Mouse (Mus musculus) limb, embryonic 15.5 days (tissue): ENCODE measurements around the gene Gtpbp8. TPM values are rescaled to one million over a fixed set of nuclear protein-coding genes. Genes with fewer than 3 reads are reported as not detected.

Source experiments
- ATAC-seq: fragments of 200-750 bp; cut with Nextera tagmentation; 2 replicates; pipeline ENCODE4 v1.8.0; 2017; ENCODE audit warnings: low read depth, moderate TSS enrichment; ENCODE audit not compliant: insufficient number of reproducible peaks, low FRiP score, low TSS enrichment
- H3K27ac ChIP-seq: fragments of 300-500 bp; sonication (generic); 2 replicates; pipeline ENCODE4 v1.5.1; 2015; ENCODE audit warnings: moderate library complexity, mild to moderate bottlenecking, inconsistent platforms
- H3K27me3 ChIP-seq: fragments of 300-500 bp; sonication (generic); 2 replicates; pipeline ENCODE4 v1.6.1; 2015; ENCODE audit warnings: inconsistent platforms
- H3K36me3 ChIP-seq: fragments of 300-500 bp; sonication (generic); 2 replicates; pipeline ENCODE4 v1.6.1; 2015; ENCODE audit warnings: inconsistent platforms
- H3K4me1 ChIP-seq: fragments of 300-500 bp; sonication (generic); 2 replicates; pipeline ENCODE4 v1.6.1; 2015; ENCODE audit warnings: inconsistent platforms
- H3K4me2 ChIP-seq: fragments of 300-500 bp; sonication (generic); 2 replicates; pipeline ENCODE4 v1.6.1; 2015; ENCODE audit warnings: mild to moderate bottlenecking, inconsistent platforms
- H3K4me3 ChIP-seq: fragments of 300-500 bp; sonication (generic); 2 replicates; pipeline ENCODE4 v1.5.1; 2015; ENCODE audit warnings: mild to moderate bottlenecking, inconsistent platforms
- H3K9ac ChIP-seq: fragments of 300-500 bp; sonication (generic); 2 replicates; pipeline ENCODE4 v1.6.1; 2015; ENCODE audit warnings: inconsistent platforms
- H3K9me3 ChIP-seq: fragments of 300-500 bp; sonication (generic); 2 replicates; pipeline ENCODE4 v1.6.1; 2016; ENCODE audit warnings: inconsistent platforms
- WGBS: fragments of 180-500 bp; shearing (Covaris S2); methylation state at CpG from one replicate; pipeline ENCODE4 v1.1.7; 2015; 5-methylcytosine and 5-hydroxymethylcytosine counted together
- polyA plus RNA-seq: library from polyadenylated mRNA; unstranded; fragments of >200 nt; fragmentation: Nextera tagmentation; extraction: Ambion mirVana; gene quantifications from 2 replicates; pipeline ENCODE4 v1.2.1, GENCODE M21; 2015

The Gtpbp8 gene
- polyA plus RNA-seq, 1 experiment from 2014 or later: 23.1 TPM

DNA sequence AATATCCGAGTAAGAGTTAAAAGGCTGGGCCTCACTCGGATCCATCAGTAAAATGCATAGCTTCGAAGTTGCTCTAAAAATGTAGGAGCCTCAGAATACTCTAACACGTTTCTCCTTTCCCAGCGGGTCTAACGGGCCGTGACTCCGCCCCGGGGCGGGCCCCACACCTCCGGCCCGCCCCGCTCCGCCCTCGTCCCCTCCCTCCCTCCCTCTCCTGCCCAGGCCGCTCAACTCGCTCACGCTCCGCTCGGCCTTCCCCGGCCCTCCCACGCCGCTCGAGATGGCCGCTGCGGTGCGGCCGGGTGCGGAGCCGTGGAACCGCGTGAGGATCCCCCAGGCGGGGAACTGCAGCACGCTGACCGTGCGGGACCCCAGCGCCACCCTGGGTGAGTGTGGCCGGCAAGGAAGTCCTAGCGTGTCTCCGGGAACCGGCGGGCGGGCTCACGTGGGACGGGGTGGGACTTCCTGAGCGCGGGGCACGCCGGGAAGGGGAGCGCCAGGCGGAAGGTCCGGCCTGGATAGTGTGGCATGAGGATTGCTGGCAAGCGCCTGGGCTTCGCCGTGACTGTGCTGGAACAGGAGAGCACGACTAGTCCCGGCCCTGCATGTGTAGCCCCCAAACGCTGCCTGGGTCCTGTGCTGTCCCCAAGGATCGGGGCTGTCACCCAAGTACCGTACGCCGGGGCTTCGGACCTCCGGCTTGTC lies 21.9 kb downstream of the Gtpbp8 start, which contains the start of gene Nepro:
TSS of gene Nepro (plus strand) at position 219 of the 705 bp plus-strand sequence.
- Histone ChIP-seq H3K27ac (peak within 1 kb of the TSS; percentile 94), H3K4me1 (peaks cover 13% of the 10 kb centered on the region)

DNA sequence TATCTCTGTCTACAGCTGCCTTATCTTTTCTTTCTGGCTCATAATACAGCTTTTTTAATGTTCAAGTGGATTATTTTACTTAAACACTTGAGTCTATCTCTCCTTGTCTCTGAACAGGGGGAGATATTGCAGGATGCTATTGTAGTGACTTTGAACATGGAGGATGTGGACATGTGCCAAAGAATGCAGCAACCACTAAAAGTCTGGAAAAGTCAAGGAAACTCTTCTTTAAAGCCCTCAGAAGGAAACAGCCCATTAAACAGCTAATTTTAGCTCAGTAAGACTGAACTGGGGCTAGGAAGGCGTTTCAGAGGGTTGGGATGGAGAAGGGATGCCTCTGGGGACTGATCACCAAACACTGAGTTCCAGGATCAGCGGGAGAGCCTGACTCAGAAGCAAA lies 23.5 kb downstream of the Gtpbp8 start:
- peaks cover 6% of the 10 kb centered on the region; the same call in 1 of the 2 replicates for H3K36me3 ChIP-seq
- H3K27ac ChIP-seq: 0 out of 2 replicates have a peak overlapping the region, but pooled peaks have one; percentile 22
- 58% methylated on average over 2 of the region's 2 CpGs for WGBS
- no peaks in the 10 kb centered on the region for H3K27me3 ChIP-seq
- peaks cover 13% of the 10 kb centered on the region for H3K4me1 ChIP-seq
- no peak for ATAC-seq
- no peak overlapping the region for H3K9ac ChIP-seq
- H3K4me3 ChIP-seq: no peak overlapping the region
- no peaks in the 10 kb centered on the region for H3K9me3 ChIP-seq
- H3K4me2 ChIP-seq: no peak overlapping the region

More for the DNA sequence above, 21.9 kb downstream of the Gtpbp8 start, which contains the start of gene Nepro:
- peak within 1 kb of the TSS; percentile 79 for H3K9ac ChIP-seq
- H3K4me3 ChIP-seq: peak within 1 kb of the TSS; percentile 85
- ATAC-seq: peak; percentile 96
- H3K4me2 ChIP-seq: peak within 1 kb of the TSS; percentile 63
- WGBS: under 1% methylated on average over 64 of the region's 64 CpGs
- H3K27me3 ChIP-seq: no peaks in the 10 kb centered on the region
- H3K9me3 ChIP-seq: no peaks in the 10 kb centered on the region
- H3K36me3 ChIP-seq: peaks cover 10% of the 10 kb centered on the region

DNA sequence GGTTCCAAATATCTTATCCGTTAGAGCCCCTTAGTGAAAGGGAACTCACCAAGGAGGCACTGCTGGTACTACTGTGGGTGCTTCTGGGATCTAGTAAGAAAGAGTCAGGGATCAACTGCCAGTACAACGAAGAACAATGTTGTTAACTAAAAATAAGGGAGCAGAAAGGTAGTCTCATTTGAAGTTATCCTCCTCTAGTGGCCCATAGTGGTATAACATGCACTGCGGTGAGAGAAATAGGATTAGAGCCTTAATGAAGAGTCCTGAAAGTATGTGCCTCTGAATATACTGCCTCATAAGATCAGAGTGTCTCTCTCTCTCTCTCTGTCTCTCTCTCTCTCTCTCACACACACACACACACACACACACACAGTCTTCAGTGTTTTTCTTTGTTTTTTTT lies 25.6 kb downstream of the Gtpbp8 start:
- Histone ChIP-seq H3K4me2 (no peak overlapping the region), H3K4me1 (peaks cover 11% of the 10 kb centered on the region), H3K27ac (no peak overlapping the region), H3K4me3 (no peak overlapping the region), H3K36me3 (peaks cover 6% of the 10 kb centered on the region; the same call in 1 of the 2 replicates), H3K9me3 (no peaks in the 10 kb centered on the region), H3K27me3 (no peaks in the 10 kb centered on the region), H3K9ac (no peak overlapping the region)
- WGBS: 75% methylated on average over 3 of the region's 3 CpGs
- no peak for ATAC-seq

DNA sequence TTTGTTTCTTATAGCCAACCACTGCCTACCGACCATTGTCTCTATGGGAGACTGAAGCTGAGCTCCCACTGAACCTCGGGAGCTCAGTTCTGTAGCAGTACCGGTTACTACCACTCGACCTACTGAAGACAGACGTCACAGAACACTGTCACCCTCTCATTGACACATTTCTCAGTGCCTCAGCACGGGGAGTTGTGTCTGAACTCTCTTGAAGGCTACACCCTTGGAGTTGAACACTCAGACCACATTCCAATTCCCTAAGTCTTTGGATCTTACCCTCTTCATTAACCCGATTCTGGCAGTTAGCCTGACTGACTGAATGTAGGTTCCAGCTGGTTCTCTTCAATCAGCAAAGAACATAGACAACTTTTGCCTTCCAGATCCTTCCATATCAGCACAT lies 26.8 kb downstream of the Gtpbp8 start:
- no peak for ATAC-seq
- Histone ChIP-seq H3K9ac (no peak overlapping the region), H3K4me1 (peaks cover 7% of the 10 kb centered on the region), H3K27me3 (no peaks in the 10 kb centered on the region), H3K4me3 (no peak overlapping the region), H3K9me3 (no peaks in the 10 kb centered on the region), H3K27ac (no peak overlapping the region), H3K36me3 (peaks cover 6% of the 10 kb centered on the region; the same call in 1 of the 2 replicates), H3K4me2 (no peak overlapping the region)
- 67% methylated on average over 7 of the region's 7 CpGs for WGBS

DNA sequence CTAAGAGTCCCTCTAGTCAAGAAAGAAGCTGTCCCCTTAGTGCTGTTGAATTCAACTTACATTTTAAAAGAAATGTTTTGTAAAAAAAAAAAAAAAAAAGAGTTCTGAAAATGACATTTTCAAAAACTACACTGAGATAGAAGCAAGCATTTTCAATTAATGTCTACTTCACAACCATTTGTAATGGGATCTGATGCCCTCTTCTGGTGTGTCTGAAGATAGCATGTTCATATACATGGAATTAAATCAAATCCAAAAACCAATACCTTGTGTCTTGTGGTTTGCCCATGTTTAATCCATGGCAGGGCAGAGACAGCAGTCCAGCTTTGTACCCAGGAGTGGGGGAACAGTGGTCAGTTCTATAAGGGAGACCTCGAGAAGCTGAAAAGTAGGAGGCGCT lies 28.3 kb downstream of the Gtpbp8 start:
- no peak for ATAC-seq
- 83% methylated on average over 2 of the region's 2 CpGs for WGBS
- peaks cover 3% of the 10 kb centered on the region for H3K4me1 ChIP-seq
- H3K4me3 ChIP-seq: no peak overlapping the region
- no peaks in the 10 kb centered on the region for H3K27me3 ChIP-seq
- no peak overlapping the region for H3K9ac ChIP-seq
- H3K9me3 ChIP-seq: no peaks in the 10 kb centered on the region
- no peak overlapping the region for H3K4me2 ChIP-seq
- H3K36me3 ChIP-seq: peaks cover 6% of the 10 kb centered on the region; the same call in 1 of the 2 replicates
- no peak overlapping the region for H3K27ac ChIP-seq

DNA sequence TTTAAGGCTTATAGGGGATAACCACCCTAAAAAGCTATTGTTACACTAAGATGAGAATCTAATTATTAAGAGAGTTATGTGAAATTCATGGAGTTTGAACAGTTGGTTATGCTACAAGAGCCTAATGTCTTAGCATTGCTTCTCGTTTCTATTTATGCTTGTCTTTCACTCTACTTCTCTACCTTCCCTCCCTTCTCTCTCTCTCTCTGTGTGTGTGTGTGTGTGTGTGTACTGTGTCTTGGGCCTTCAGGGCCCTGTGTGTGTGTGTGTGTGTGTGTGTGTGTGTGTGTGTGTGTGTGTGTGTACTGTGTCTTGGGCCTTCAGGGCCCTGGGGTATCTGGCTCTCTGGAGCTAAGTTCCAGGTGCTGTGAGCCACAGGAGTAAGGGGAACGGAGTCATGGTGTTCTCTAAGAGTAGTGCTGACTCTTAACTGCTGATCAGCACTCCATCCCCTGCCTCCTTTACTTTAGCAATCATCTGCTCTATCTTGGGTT lies 29.0 kb downstream of the Gtpbp8 start:
- Histone ChIP-seq H3K9me3 (no peaks in the 10 kb centered on the region), H3K4me3 (no peak overlapping the region), H3K27ac (peak overlapping the region; percentile 84; the same call in 1 of the 2 replicates), H3K27me3 (no peaks in the 10 kb centered on the region), H3K9ac (no peak overlapping the region), H3K4me1 (no peaks in the 10 kb centered on the region; the same call in 1 of the 2 replicates), H3K4me2 (no peak overlapping the region), H3K36me3 (peaks cover 6% of the 10 kb centered on the region; the same call in 1 of the 2 replicates)
- 78% methylated on average over 2 of the region's 2 CpGs for WGBS
- ATAC-seq: no peak

- no peak overlapping the region for H3K4me3 ChIP-seq
- no peaks in the 10 kb centered on the region for H3K27me3 ChIP-seq
- peaks cover 6% of the 10 kb centered on the region; the same call in 1 of the 2 replicates for H3K36me3 ChIP-seq
- no peak overlapping the region for H3K9ac ChIP-seq
- ATAC-seq: peak; percentile 82
- no peak overlapping the region for H3K4me2 ChIP-seq
- WGBS: 26% methylated on average over 10 of the region's 10 CpGs
- H3K27ac ChIP-seq: peak overlapping the region; percentile 84
- no peaks in the 10 kb centered on the region; the same call in 1 of the 2 replicates for H3K4me1 ChIP-seq
- H3K9me3 ChIP-seq: no peaks in the 10 kb centered on the region
These were observed 29.6 kb downstream of the Gtpbp8 start for GRCm38 (mm10) chr16:44716305-44717140.

DNA sequence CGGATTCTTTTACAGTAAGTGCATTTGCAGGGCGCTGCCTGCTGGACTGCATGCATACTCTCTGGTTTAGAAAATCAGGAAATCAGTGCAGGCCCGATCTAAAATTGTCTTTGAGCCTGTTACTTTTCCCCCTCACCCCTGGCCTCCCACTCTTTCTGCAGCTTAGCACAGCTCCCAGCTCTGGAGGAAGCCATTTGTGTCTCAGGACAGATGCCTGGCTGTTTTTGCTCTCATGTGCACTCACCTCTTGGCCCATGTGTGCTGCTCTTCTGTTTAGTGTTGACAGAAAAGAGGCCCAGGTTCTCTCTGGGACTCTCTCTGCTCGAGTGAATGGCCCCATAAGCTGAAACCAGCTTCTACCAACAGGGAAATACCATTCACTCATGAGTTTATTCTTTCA lies 42.7 kb downstream of the Gtpbp8 start:
- Histone ChIP-seq H3K4me2 (no peak overlapping the region), H3K36me3 (no peaks in the 10 kb centered on the region), H3K4me3 (no peak overlapping the region), H3K27ac (peak overlapping the region; percentile 91), H3K4me1 (peaks cover 36% of the 10 kb centered on the region), H3K27me3 (no peaks in the 10 kb centered on the region), H3K9ac (no peak overlapping the region), H3K9me3 (no peaks in the 10 kb centered on the region)
- 0 out of 2 replicates have a peak, but pooled peaks have one; percentile 65 for ATAC-seq
- 18% methylated on average over 4 of the region's 4 CpGs for WGBS

- ATAC-seq: no peak
- no peaks in the 10 kb centered on the region for H3K36me3 ChIP-seq
- H3K27ac ChIP-seq: peak overlapping the region; percentile 35
- H3K9ac ChIP-seq: no peak overlapping the region
- H3K9me3 ChIP-seq: no peaks in the 10 kb centered on the region
- H3K4me3 ChIP-seq: no peak overlapping the region
- no peaks in the 10 kb centered on the region for H3K27me3 ChIP-seq
- peaks cover 43% of the 10 kb centered on the region for H3K4me1 ChIP-seq
- WGBS: 56% methylated on average over 5 of the region's 5 CpGs
- no peak overlapping the region for H3K4me2 ChIP-seq
These were observed 43.9 kb downstream of the Gtpbp8 start for GRCm38 (mm10) chr16:44702272-44702671.

- WGBS: 76% methylated on average over 3 of the region's 3 CpGs
- H3K9me3 ChIP-seq: no peaks in the 10 kb centered on the region
- H3K4me2 ChIP-seq: no peak overlapping the region
These were observed 45.0 kb downstream of the Gtpbp8 start for GRCm38 (mm10) chr16:44701155-44701554.

DNA sequence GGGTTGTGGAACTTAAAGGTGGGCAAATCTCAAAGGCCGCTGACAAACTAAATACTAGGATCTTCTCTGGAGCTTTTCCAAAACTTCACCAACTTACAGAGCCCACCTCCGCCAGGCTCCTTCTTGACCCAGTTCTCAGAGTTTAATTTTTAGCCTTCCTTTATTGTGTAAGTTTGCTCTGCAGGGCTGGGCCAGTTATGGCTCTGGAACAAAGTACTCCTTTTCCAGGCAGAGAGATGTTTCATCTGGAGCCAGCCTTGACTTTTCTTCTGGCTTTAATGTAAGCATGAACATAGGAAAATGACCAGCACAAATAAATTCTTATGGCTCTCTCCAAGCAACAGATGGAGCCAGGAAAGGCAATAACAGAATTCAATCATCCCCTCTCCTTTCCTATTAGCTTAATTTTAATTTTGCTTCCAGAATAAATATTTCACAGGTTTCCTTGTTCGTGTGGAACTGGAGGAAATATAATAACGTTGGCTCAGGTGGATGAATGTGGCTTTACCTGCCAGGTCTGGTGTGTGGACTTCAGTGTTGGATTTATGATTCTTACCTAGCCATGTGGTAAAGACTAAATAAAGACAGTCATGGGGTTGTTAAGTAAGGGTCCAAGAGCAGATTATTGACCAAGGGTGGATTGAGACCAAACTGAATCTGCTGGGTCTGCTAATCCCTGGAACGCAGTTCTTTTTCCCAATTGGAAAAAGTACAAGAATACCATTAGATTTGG lies 48.5 kb downstream of the Gtpbp8 start:
- H3K4me2 ChIP-seq: no peak overlapping the region
- no peaks in the 10 kb centered on the region for H3K36me3 ChIP-seq
- H3K4me3 ChIP-seq: no peak overlapping the region
- H3K27ac ChIP-seq: peak overlapping the region; percentile 90
- WGBS: 48% methylated on average over 5 of the region's 5 CpGs
- no peaks in the 10 kb centered on the region for H3K9me3 ChIP-seq
- peaks cover 43% of the 10 kb centered on the region for H3K4me1 ChIP-seq
- no peak overlapping the region for H3K9ac ChIP-seq
- ATAC-seq: peak; percentile 74
- H3K27me3 ChIP-seq: no peaks in the 10 kb centered on the region

More at GRCm38 (mm10) chr16:44701155-44701554, 45.0 kb downstream of the Gtpbp8 start:
- no peak for ATAC-seq
- H3K4me3 ChIP-seq: no peak overlapping the region
- no peaks in the 10 kb centered on the region for H3K36me3 ChIP-seq
- H3K27me3 ChIP-seq: no peaks in the 10 kb centered on the region
- H3K27ac ChIP-seq: no peak overlapping the region
- H3K4me1 ChIP-seq: peaks cover 52% of the 10 kb centered on the region
- H3K9ac ChIP-seq: no peak overlapping the region
